Mouse (Mus musculus) CD4-positive, CD25-positive, alpha-beta regulatory T cell, adult 2 months (primary cell): ENCODE data around the gene Dnajb14.

Experiments
- DNase-seq: peaks from one replicate; pipeline ENCODE4 v3.0.0-alpha.2; 2012; ENCODE audit warnings: low read depth, low spot score

Dnajb14 gene

GRCm38 (mm10) chr3:137867437-137868093 lies at the start of gene Dnajb14:
Gene Dnajb14 (plus strand): TSS chr3:137867675.
- DNase-seq: peak; percentile 75

DNA sequence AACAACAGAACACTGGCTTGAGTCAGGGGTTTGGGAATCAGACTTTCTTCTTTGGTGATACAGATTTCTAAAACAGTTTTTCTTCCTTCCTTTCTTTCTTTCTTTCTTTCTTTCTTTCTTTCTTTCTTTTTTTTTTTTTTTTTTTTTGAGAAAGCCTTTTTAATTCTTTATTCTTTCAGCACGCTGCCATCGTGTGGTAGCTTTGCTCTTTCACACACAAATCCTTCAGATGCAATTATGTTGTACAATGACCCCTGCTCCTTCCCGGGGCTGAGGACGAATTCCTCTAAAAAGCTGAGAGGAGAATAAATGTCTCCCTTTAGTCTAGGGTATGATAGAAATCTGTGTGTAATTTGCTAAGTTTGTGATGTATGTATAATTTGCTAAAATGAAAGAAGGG lies 48.8 kb upstream of the Dnajb14 start:
- DNase-seq: peak; percentile 53

- DNase-seq: peak; percentile 27
These were observed 46.6 kb upstream of the Dnajb14 start for GRCm38 (mm10) chr3:137820688-137821467.

GRCm38 (mm10) chr3:137823317-137823716 lies 44.2 kb upstream of the Dnajb14 start:
- no peak for DNase-seq

DNA sequence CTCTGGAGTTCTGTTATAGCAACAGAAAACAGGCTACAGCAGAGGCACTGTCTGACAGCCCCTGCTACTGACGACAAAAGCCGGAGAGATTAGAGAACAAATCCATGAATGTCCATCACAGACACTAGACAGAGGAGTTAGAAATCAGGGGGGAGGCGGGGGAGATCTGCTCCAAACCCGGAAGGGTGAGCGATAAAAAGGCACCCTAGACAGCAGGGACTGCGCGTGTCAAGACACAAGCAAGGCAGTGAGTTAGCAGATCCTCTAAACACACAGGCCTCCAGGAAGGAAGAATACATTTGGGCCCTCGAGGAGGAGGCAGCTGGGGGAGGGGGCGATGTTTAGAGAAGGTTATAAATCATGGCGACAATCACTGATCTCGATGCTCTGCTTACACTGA lies 39.8 kb upstream of the Dnajb14 start:
- DNase-seq: no peak

GRCm38 (mm10) chr3:137831156-137831555 lies 36.3 kb upstream of the Dnajb14 start:
- no peak for DNase-seq

DNA sequence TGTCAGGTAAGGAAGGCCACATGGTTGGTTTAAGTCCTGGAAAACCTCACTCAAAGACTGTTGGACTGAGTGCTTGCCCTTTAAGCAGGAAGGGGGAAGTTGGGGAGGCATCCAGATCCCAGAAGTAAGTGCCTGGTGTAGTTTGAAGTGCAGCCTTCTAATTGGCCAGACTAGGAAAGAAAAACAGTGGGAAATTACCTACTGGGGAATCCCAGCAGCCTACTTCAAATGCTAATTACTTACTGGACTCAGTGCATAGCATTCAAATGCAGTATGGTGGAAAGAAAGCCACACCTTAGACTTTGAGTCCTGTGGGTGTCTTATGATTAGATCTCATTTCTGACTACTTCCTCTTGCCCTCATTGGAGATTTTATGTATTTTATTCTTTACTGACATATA lies 34.3 kb upstream of the Dnajb14 start:
- DNase-seq: peak; percentile 62

GRCm38 (mm10) chr3:137833698-137834097 lies 33.8 kb upstream of the Dnajb14 start:
- DNase-seq: peak; percentile 36

GRCm38 (mm10) chr3:137836543-137836942 lies 30.9 kb upstream of the Dnajb14 start:
- no peak for DNase-seq

DNA sequence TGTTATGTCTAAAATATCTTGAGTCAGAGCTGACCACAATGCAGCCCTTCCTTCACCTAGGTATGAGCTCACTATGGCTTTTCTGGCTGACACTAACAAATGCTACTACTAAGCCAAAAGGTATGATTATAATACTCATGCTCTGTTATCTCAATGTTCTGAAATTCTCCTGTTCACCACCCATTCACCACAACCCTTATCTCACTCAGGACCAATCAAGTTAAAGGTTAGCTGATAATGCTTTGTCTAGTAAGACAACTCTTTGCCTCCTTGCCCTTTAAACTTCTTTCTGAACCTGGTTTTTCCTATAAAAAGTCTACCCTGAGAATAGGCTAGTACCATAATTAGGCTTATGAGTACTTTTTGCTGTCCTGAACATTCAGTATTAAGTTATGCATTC lies 29.3 kb upstream of the Dnajb14 start:
- DNase-seq: peak; percentile 37

- DNase-seq: no peak
These were observed 24.5 kb upstream of the Dnajb14 start for GRCm38 (mm10) chr3:137842944-137843343.

- DNase-seq: no peak
These were observed 23.2 kb upstream of the Dnajb14 start for GRCm38 (mm10) chr3:137844263-137844662.

- DNase-seq: no peak
These were observed 20.9 kb upstream of the Dnajb14 start for GRCm38 (mm10) chr3:137846552-137846951.

GRCm38 (mm10) chr3:137848354-137848753 lies 19.1 kb upstream of the Dnajb14 start:
- no peak for DNase-seq

- no peak for DNase-seq
These were observed 17.8 kb upstream of the Dnajb14 start for GRCm38 (mm10) chr3:137849697-137850096.

DNA sequence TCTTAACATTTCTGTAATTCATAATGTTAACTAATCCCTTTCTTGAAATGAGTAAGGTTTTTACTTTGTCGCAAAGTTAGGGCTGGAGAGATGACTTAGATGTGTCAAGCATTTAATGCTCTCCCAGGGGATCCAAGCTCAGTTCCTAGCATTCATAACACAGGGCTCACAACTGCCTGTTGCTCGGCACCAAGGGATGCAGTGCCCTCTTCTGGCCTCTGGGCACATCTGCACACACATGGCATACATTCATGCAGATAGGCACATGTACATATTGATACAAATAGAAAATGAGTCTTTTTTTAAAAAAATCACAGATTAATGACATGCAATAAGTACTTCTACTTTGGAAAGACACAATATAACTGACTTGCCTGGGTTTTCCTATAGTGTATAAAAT lies 16.3 kb upstream of the Dnajb14 start:
- no peak for DNase-seq

GRCm38 (mm10) chr3:137853011-137853410 lies 14.5 kb upstream of the Dnajb14 start:
- DNase-seq: peak; percentile 45

GRCm38 (mm10) chr3:137855328-137855727 lies 12.1 kb upstream of the Dnajb14 start:
- no peak for DNase-seq

DNA sequence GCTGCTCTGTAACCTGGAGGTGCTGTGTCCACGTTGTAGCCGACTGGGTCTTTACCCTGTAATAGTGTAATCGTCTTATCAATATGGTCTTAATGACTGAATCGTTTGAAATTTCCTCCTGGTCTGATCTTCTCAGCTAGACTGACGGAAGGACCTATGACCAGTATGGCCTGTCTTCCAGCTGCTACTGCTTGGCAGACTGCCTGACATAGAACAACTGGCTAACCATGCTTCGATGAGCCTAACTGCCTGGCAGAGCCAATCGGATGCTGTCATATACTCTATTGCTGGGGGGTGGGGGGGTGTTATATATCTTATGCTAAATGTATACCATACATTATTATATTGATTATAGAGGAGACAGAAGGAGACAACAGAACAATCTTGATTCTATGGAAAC lies 11.4 kb upstream of the Dnajb14 start:
- DNase-seq: no peak

GRCm38 (mm10) chr3:137860394-137861170 lies 6.9 kb upstream of the Dnajb14 start:
- peak; percentile 40 for DNase-seq

DNA sequence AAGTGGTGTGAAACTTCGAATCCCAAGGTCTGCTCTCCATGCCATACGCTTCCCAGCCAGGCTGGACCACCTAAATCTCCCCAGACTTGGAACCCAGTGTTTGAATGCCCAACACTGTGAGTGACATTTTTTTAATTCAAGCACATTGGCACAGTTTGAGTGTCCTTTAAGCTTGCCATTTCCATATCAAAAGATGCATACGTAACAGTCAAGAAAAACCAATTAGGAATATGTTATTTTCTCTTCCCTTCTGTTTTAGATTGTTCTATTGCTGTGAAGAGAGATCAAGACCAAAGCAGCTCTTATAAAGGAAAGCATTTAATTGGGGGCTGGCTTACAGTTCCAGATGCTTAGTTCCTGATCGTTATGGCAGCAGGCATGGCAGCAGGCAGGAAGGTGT lies 6.0 kb upstream of the Dnajb14 start:
- no peak for DNase-seq

DNA sequence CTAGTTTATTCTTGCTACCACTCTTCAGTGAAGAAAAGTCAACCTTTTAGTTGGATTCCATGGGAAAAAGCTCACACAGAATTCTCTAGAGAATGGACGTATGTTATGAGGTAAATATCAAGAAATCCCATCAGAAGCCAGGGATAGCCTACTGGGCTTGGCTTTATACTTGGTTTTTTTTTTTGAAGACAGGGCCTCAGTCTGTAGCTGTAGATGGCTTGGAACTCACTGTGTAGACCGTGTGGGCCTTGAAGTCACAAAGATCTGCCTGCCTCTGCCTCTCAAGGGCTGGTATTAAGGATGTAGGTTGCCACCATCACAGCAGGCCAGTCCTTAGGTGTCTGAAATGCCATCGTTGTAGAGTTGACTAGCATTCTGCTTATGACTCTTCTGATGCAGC lies 4.9 kb upstream of the Dnajb14 start:
- no peak for DNase-seq
